Mouse (Mus musculus): ENCODE measurements around the gene Rnasel. TPM values are rescaled to one million over a fixed set of nuclear protein-coding genes. Genes with fewer than 3 reads are reported as not detected.

Rnasel gene
- polyA plus RNA-seq, 1 experiment from 2014 or later: 15.5 TPM

GRCm38 (mm10) chr1:153778205-153778604, 29.0 kb downstream of the Rnasel start:
- no peaks in the 10 kb centered on the region for H3K9me3 ChIP-seq
- H3K27ac ChIP-seq: no peak overlapping the region
- H3K36me3 ChIP-seq: no peaks in the 10 kb centered on the region
- no peak overlapping the region for H3K4me3 ChIP-seq (replicated peaks)
- no peaks in the 10 kb centered on the region for H3K27me3 ChIP-seq (replicated peaks)
- H3K9ac ChIP-seq: no peak overlapping the region
- H3K4me1 ChIP-seq: no peaks in the 10 kb centered on the region
- ATAC-seq (ENCODE audit: insufficient read depth, low FRiP score, low read depth): no peak
- WGBS: 84% methylated on average over 10 of the region's 10 CpGs
- H3K4me2 ChIP-seq: no peak overlapping the region

GRCm38 (mm10) chr1:153783339-153783738, 34.1 kb downstream of the Rnasel start:
- no peak overlapping the region for H3K9ac ChIP-seq
- H3K36me3 ChIP-seq: no peaks in the 10 kb centered on the region
- H3K4me2 ChIP-seq: no peak overlapping the region
- H3K27ac ChIP-seq: no peak overlapping the region
- WGBS: 44% methylated on average over 1 of the region's 1 CpGs
- ATAC-seq (ENCODE audit: insufficient read depth, low FRiP score, low read depth): no peak
- no peaks in the 10 kb centered on the region for H3K4me1 ChIP-seq
- H3K27me3 ChIP-seq (replicated peaks): no peaks in the 10 kb centered on the region
- no peak overlapping the region for H3K4me3 ChIP-seq (replicated peaks)
- H3K9me3 ChIP-seq: no peaks in the 10 kb centered on the region

DNA sequence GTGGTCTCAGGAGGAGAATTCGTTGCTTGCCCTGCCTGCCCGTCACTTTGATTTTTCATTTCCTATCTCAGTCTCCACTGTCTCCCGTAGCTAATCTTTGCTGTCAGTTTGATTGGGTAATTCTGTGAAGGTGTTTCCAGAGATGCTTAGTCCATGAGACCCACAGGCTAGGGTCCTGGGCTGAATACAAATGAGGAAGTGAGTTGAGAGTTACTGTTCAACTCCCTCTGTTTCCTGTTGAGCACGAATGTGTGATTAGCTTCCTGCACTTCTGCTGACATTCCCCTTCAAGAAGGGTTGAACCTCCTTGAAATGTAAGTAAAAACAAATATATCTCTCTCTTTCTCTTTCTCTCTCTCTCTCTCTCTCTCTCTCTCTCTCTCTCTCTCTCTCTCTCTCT, 36.4 kb downstream of the Rnasel start:
- no peaks in the 10 kb centered on the region for H3K4me1 ChIP-seq
- no peak overlapping the region for H3K27ac ChIP-seq
- ATAC-seq (ENCODE audit: insufficient read depth, low FRiP score, low read depth): no peak
- H3K4me3 ChIP-seq (replicated peaks): no peak overlapping the region
- H3K36me3 ChIP-seq: no peaks in the 10 kb centered on the region
- no peaks in the 10 kb centered on the region for H3K9me3 ChIP-seq
- 56% methylated on average over 4 of the region's 4 CpGs for WGBS
- no peak overlapping the region for H3K4me2 ChIP-seq
- no peaks in the 10 kb centered on the region for H3K27me3 ChIP-seq (replicated peaks)
- H3K9ac ChIP-seq: no peak overlapping the region

- ATAC-seq (ENCODE audit: insufficient read depth, low FRiP score, low read depth): no peak
- Histone ChIP-seq H3K9me3 (no peaks in the 10 kb centered on the region), H3K4me2 (no peak overlapping the region), H3K27me3 (replicated peaks) (no peaks in the 10 kb centered on the region), H3K27ac (no peak overlapping the region), H3K36me3 (no peaks in the 10 kb centered on the region), H3K9ac (no peak overlapping the region), H3K4me1 (no peaks in the 10 kb centered on the region), H3K4me3 (replicated peaks) (no peak overlapping the region)
- WGBS: 55% methylated on average over 2 of the region's 2 CpGs
Observed at GRCm38 (mm10) chr1:153790708-153791107, 41.5 kb downstream of the Rnasel start.

- Histone ChIP-seq H3K27me3 (replicated peaks) (no peaks in the 10 kb centered on the region), H3K36me3 (no peaks in the 10 kb centered on the region), H3K4me1 (no peaks in the 10 kb centered on the region), H3K4me3 (replicated peaks) (no peak overlapping the region), H3K9ac (no peak overlapping the region), H3K27ac (no peak overlapping the region), H3K4me2 (no peak overlapping the region), H3K9me3 (no peaks in the 10 kb centered on the region)
- ATAC-seq (ENCODE audit: insufficient read depth, low FRiP score, low read depth): no peak
- WGBS: 80% methylated on average over 3 of the region's 3 CpGs
Observed at GRCm38 (mm10) chr1:153794241-153794640, 45.0 kb downstream of the Rnasel start.

GRCm38 (mm10) chr1:153802691-153803090, 53.5 kb downstream of the Rnasel start:
- Histone ChIP-seq H3K9me3 (no peaks in the 10 kb centered on the region), H3K27me3 (replicated peaks) (no peaks in the 10 kb centered on the region), H3K4me2 (no peak overlapping the region), H3K4me1 (no peaks in the 10 kb centered on the region), H3K4me3 (replicated peaks) (no peak overlapping the region), H3K27ac (no peak overlapping the region), H3K9ac (no peak overlapping the region), H3K36me3 (no peaks in the 10 kb centered on the region)
- ATAC-seq (ENCODE audit: insufficient read depth, low FRiP score, low read depth): no peak
- 72% methylated on average over 7 of the region's 7 CpGs for WGBS

DNA sequence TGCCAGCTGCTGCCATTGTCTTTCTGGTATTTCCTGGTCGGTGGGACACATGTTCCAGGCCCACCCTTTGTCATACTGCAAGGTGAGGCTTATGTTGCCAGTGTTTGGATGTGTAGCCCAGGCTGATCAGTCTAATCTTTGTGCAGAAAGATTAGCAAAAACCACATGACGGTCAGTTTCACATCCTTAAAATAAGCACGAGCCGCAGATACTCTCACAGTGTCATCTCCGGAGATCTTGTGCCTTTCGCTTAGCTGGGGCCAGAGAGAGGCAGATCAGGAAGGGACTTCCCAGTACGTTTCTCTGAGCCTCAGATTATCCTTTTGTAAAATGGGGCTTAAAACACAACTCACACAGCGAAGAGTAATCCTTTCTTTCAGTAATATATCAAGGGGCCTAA, 54.3 kb downstream of the Rnasel start:
- Histone ChIP-seq H3K4me2 (no peak overlapping the region), H3K27ac (no peak overlapping the region), H3K36me3 (no peaks in the 10 kb centered on the region), H3K9ac (no peak overlapping the region), H3K4me3 (replicated peaks) (no peak overlapping the region), H3K27me3 (replicated peaks) (no peaks in the 10 kb centered on the region), H3K4me1 (no peaks in the 10 kb centered on the region), H3K9me3 (no peaks in the 10 kb centered on the region)
- WGBS: 70% methylated on average over 8 of the region's 8 CpGs
- ATAC-seq (ENCODE audit: insufficient read depth, low FRiP score, low read depth): no peak

GRCm38 (mm10) chr1:153807390-153807993, 58.3 kb downstream of the Rnasel start:
- no peak for ATAC-seq (ENCODE audit: insufficient read depth, low FRiP score, low read depth)
- Histone ChIP-seq H3K4me1 (no peaks in the 10 kb centered on the region), H3K9me3 (no peaks in the 10 kb centered on the region), H3K9ac (no peak overlapping the region), H3K27ac (no peak overlapping the region), H3K27me3 (replicated peaks) (no peaks in the 10 kb centered on the region), H3K4me3 (replicated peaks) (no peak overlapping the region), H3K4me2 (0 out of 2 replicates have a peak overlapping the region, but pooled peaks have one; percentile 23), H3K36me3 (no peaks in the 10 kb centered on the region)
- 45% methylated on average over 13 of the region's 13 CpGs for WGBS

Other genes with a start within 250 kb of the Rnasel start
- 16.6 and 17.6 TPM in 2 replicates for gene Npl, start 199.4 kb upstream of the Rnasel start, polyA plus RNA-seq (2015; fragmentation: Nextera tagmentation; extraction: Ambion mirVana)
- gene Rgs8, start 96.4 kb upstream of the Rnasel start, polyA plus RNA-seq (2015; fragmentation: Nextera tagmentation; extraction: Ambion mirVana): 0.34 and 0.41 TPM in 2 replicates
- gene Rgs16, start 9.1 kb upstream of the Rnasel start, polyA plus RNA-seq (2015; fragmentation: Nextera tagmentation; extraction: Ambion mirVana): 4.5 and 5.1 TPM in 2 replicates
- 0.08 and 0.15 TPM in 2 replicates for gene Rgsl1, start 94.7 kb downstream of the Rnasel start, polyA plus RNA-seq (2015; fragmentation: Nextera tagmentation; extraction: Ambion mirVana)
- gene Teddm1b, start 124.9 kb downstream of the Rnasel start, polyA plus RNA-seq (2015; fragmentation: Nextera tagmentation; extraction: Ambion mirVana): 0.17 and 0.26 TPM in 2 replicates
- gene Teddm1a, start 142.3 kb downstream of the Rnasel start, polyA plus RNA-seq (2015; fragmentation: Nextera tagmentation; extraction: Ambion mirVana): not detected in 2 replicates
- 122 and 124 TPM in 2 replicates for gene Glul, start 150.5 kb downstream of the Rnasel start, polyA plus RNA-seq (2015; fragmentation: Nextera tagmentation; extraction: Ambion mirVana)
- 0.64 and 0.72 TPM in 2 replicates for gene Teddm2, start 150.8 kb downstream of the Rnasel start, polyA plus RNA-seq (2015; fragmentation: Nextera tagmentation; extraction: Ambion mirVana)

All from stomach, embryonic 15.5 days (tissue).